ENCODE assay signal across 7 mouse cellular contexts in genomic region chr2:75704234-75705161, GRCm38 (mm10). TPM values are rescaled to one million over a fixed set of nuclear protein-coding genes. Genes with fewer than 3 reads are reported as not detected.
DNase-seq lines count a peak whose midpoint lies in the region; ATAC-seq and TF ChIP-seq lines count a peak whose summit lies in the region.

Gene Nfe2l2, minus strand, starts transcription at chr2:75704641.

- H3K9ac ChIP-seq in intestine, postnatal 0 days (ENCODE audit: low read depth, low read length) = peak within 1 kb of the TSS; percentile 100
- H3K9ac ChIP-seq in midbrain, embryonic 12.5 days (replicated peaks) = peak within 1 kb of the TSS; percentile 66

- no peaks in the 10 kb centered on the region for H3K9me3 ChIP-seq in embryonic facial prominence, embryonic 10.5 days
- no peaks in the 10 kb centered on the region for H3K9me3 ChIP-seq in intestine, postnatal 0 days (ENCODE audit: control insufficient read depth)
- no peaks in the 10 kb centered on the region for H3K9me3 ChIP-seq in midbrain, embryonic 12.5 days

- peak; percentile 67 for TF ChIP-seq CTCF in intestine, postnatal 0 days (IDR thresholded peaks at IDR 0.05; ENCODE audit: low read depth)
- 0 out of 2 replicates have a peak, but pooled peaks have one; percentile 1 for TF ChIP-seq CTCF in small intestine, adult 2 months (IDR thresholded peaks at IDR 0.05; ENCODE audit: extremely low read depth, insufficient read length, insufficient replicate concordance, low read depth, low read length)

- H3K27ac ChIP-seq in embryonic facial prominence, embryonic 10.5 days (replicated peaks) = peak within 1 kb of the TSS; percentile 98
- H3K27ac ChIP-seq in intestine, postnatal 0 days (ENCODE audit: low read depth, low read length) = peak within 1 kb of the TSS; percentile 100
- H3K27ac ChIP-seq in midbrain, embryonic 12.5 days (replicated peaks) = peak within 1 kb of the TSS; percentile 92
- H3K27ac ChIP-seq in small intestine, adult 2 months (ENCODE audit: insufficient read depth, low read depth, low read length) = peak within 1 kb of the TSS; percentile 100

- peak; percentile 100 for TF ChIP-seq POLR2A in small intestine, adult 2 months (IDR thresholded peaks at IDR 0.05; ENCODE audit: low read depth, low read length)

- H3K36me3 ChIP-seq in embryonic facial prominence, embryonic 10.5 days (replicated peaks) = peaks cover 3% of the 10 kb centered on the region; the same call in 1 of the 2 replicates
- peaks cover 4% of the 10 kb centered on the region; the same call in 1 of the 2 replicates for H3K36me3 ChIP-seq in intestine, postnatal 0 days (ENCODE audit: control insufficient read depth, insufficient read depth)
- H3K36me3 ChIP-seq in midbrain, embryonic 12.5 days = no peaks in the 10 kb centered on the region
- peaks cover 12% of the 10 kb centered on the region for H3K36me3 ChIP-seq in small intestine, adult 2 months (ENCODE audit: control insufficient read depth, insufficient read depth, low read length)

- WGBS in embryonic facial prominence, embryonic 10.5 days = under 1% methylated on average over 58 of the region's 58 CpGs
- under 1% methylated on average over 57 of the region's 58 CpGs for WGBS in intestine, postnatal 0 days
- WGBS in midbrain, embryonic 12.5 days = under 1% methylated on average over 58 of the region's 58 CpGs
- under 1% methylated on average over 58 of the region's 58 CpGs for WGBS in small intestine, adult 2 months

- H3K4me2 ChIP-seq in intestine, postnatal 0 days (replicated peaks; ENCODE audit: low read depth) = peak within 1 kb of the TSS; percentile 79
- H3K4me2 ChIP-seq in midbrain, embryonic 12.5 days (replicated peaks) = peak within 1 kb of the TSS; percentile 65

- no peaks in the 10 kb centered on the region for H3K27me3 ChIP-seq in embryonic facial prominence, embryonic 10.5 days (replicated peaks; ENCODE audit: low read depth, poor library complexity, severe bottlenecking)
- H3K27me3 ChIP-seq in intestine, postnatal 0 days (replicated peaks; ENCODE audit: control insufficient read depth, insufficient read depth, low read length) = no peaks in the 10 kb centered on the region
- no peaks in the 10 kb centered on the region for H3K27me3 ChIP-seq in midbrain, embryonic 12.5 days
- H3K27me3 ChIP-seq in small intestine, adult 2 months (ENCODE audit: control insufficient read depth, insufficient read depth, low read length) = no peaks in the 10 kb centered on the region

- peak; percentile 87 for ATAC-seq in intestine, postnatal 0 days
- peak; percentile 85 for ATAC-seq in midbrain, embryonic 12.5 days (ENCODE audit: low FRiP score, low read depth)

- peak within 1 kb of the TSS; percentile 83 for H3K4me3 ChIP-seq in embryonic facial prominence, embryonic 10.5 days
- H3K4me3 ChIP-seq in intestine, postnatal 0 days (ENCODE audit: low read depth, low read length) = peak within 1 kb of the TSS; percentile 98
- H3K4me3 ChIP-seq in midbrain, embryonic 12.5 days = peak within 1 kb of the TSS; percentile 65
- peak within 1 kb of the TSS; percentile 87 for H3K4me3 ChIP-seq in small intestine, adult 2 months (ENCODE audit: low read depth, low read length)

- intact Hi-C loops in left cerebral cortex, postnatal 4 days (cut with DNase I) = loop anchor here (10.0 kb wide), 1 partner anchor 60 kb away; no protein-coding TSS in a partner anchor

- H3K4me1 ChIP-seq in embryonic facial prominence, embryonic 10.5 days = peaks cover 54% of the 10 kb centered on the region
- H3K4me1 ChIP-seq in intestine, postnatal 0 days (replicated peaks; ENCODE audit: control insufficient read depth, insufficient read depth, low read length) = peaks cover 5% of the 10 kb centered on the region; the same call in 1 of the 2 replicates
- H3K4me1 ChIP-seq in midbrain, embryonic 12.5 days = peaks cover 30% of the 10 kb centered on the region; the same call in 1 of the 2 replicates
- peaks cover 22% of the 10 kb centered on the region for H3K4me1 ChIP-seq in small intestine, adult 2 months (ENCODE audit: control insufficient read depth, insufficient read depth, insufficient read length, low read length)

- peak; percentile 100 for DNase-seq in adrenal gland, postnatal 10 days
- peak; percentile 100 for DNase-seq in embryonic facial prominence, embryonic 10.5 days (ENCODE audit: low spot score)
- DNase-seq in gonadal fat pad, adult 2 months (ENCODE audit: low read depth) = no peak
- peak; percentile 95 for DNase-seq in left cerebral cortex, postnatal 4 days

RNA-seq across cellular contexts. Expression of gene Nfe2l2, which starts in this region (rescaled TPM):
- 10 to 100 TPM; 79.2 to 94.0 TPM for total RNA-seq in adrenal gland, postnatal 10 days (2021)
- polyA plus RNA-seq in embryonic facial prominence, embryonic 10.5 days (2016; fragmentation: Nextera tagmentation; extraction: Ambion mirVana) = 33.0 and 33.7 TPM in 2 replicates
- polyA plus RNA-seq in gonadal fat pad, adult 2 months (2012; rRNA removed) = 50.0 and 57.4 TPM in 2 replicates
- polyA plus RNA-seq in intestine, postnatal 0 days (2015; fragmentation: Nextera tagmentation; extraction: Ambion mirVana) = 93.6 and 98.0 TPM in 2 replicates
- 1 to 10 TPM; 8.8 to 9.2 TPM for total RNA-seq in left cerebral cortex, postnatal 4 days (2021)
- polyA plus RNA-seq in midbrain, embryonic 12.5 days (2016; fragmentation: Nextera tagmentation; extraction: Ambion mirVana) = 17.6 and 20.3 TPM in 2 replicates
- polyA plus RNA-seq in small intestine, adult 2 months (2012; rRNA removed) = 42.5 and 62.5 TPM in 2 replicates

Comparison
In these comparisons a context has a peak if more than half of its experiments do, and no peak if none do; other contexts are left out.
1. RNA of gene Nfe2l2 (total RNA-seq): 79.2 to 94.0 TPM in adrenal gland, postnatal 10 days; 8.8 to 9.2 TPM in left cerebral cortex, postnatal 4 days; every median in the first group is over 4 times any median in the second.
2. Peak in every context shown above with its lines, with median percentiles within 50 percentile points of each other: H3K27ac ChIP-seq and H3K4me3 ChIP-seq.